Mouse (Mus musculus): ENCODE measurements around the gene R3hdm4. TPM values are rescaled to one million over a fixed set of nuclear protein-coding genes. Genes with fewer than 3 reads are reported as not detected.

R3hdm4 gene
- total and polyA plus RNA-seq, 3 experiments = 10.5 to 59.4 (median 22.3) TPM

GRCm38 (mm10) chr10:79864351-79865188 is 56.4 kb downstream of the R3hdm4 start:
- in situ Hi-C loops (cut with MboI; ENCODE audit: low pct_ligation_motif_present, low pct_unique_long_range_greater_than_20kb, low sequenced_read_pairs) = no loop called here
- peaks cover 50 to 75% of the 10 kb centered on the region in 2 experiments for H3K36me3 ChIP-seq (replicated peaks in 1 of 2; ENCODE audit: control insufficient read depth in 1 of 2, insufficient read depth in 1 of 2, low read length in 1 of 2)
- TF ChIP-seq POLR2A (IDR thresholded peaks at IDR 0.05; ENCODE audit: low read depth, low read length) (no peak; the same call in none of the 2 replicates), CHD2 (IDR thresholded peaks at IDR 0.05; ENCODE audit: low read length) (no peak), MAZ (IDR thresholded peaks at IDR 0.05; ENCODE audit: low read depth, low read length) (no peak), CTCF (conservative IDR thresholded peaks at IDR 0.05 in 1 of 2, IDR thresholded peaks at IDR 0.05 in 1 of 2; ENCODE audit: low read depth in 2 of 2, low read length in 2 of 2) (no peak), MYC (IDR thresholded peaks at IDR 0.05; ENCODE audit: low read depth, low read length) (no peak), ZC3H11A (IDR thresholded peaks at IDR 0.05; ENCODE audit: low read depth, low read length) (no peak), GABPA (IDR thresholded peaks at IDR 0.05; ENCODE audit: insufficient replicate concordance, low read depth, low read length) (no peak), MXI1 (IDR thresholded peaks at IDR 0.05; ENCODE audit: low read depth, low read length) (0 out of 2 replicates have a peak, but pooled peaks have one; percentile 32), SMC3 (IDR thresholded peaks at IDR 0.05; ENCODE audit: low read depth, low read length) (no peak), UBTF (IDR thresholded peaks at IDR 0.05; ENCODE audit: low read depth, low read length) (no peak), SIN3A (IDR thresholded peaks at IDR 0.05; ENCODE audit: low read length) (0 out of 2 replicates have a peak, but pooled peaks have one; percentile 52), ZMIZ1 (IDR thresholded peaks at IDR 0.05; ENCODE audit: low read depth, low read length) (peak; percentile 77), BHLHE40 (IDR thresholded peaks at IDR 0.05; ENCODE audit: low read depth, low read length) (no peak), NRF1 (IDR thresholded peaks at IDR 0.05; ENCODE audit: low read depth, low read length) (no peak), USF1 (IDR thresholded peaks at IDR 0.05; ENCODE audit: low read depth, low read length) (no peak), KAT2A (IDR thresholded peaks at IDR 0.05; ENCODE audit: insufficient replicate concordance, low read length) (no peak), MAX (IDR thresholded peaks at IDR 0.05; ENCODE audit: low read length) (no peak), POLR2AphosphoS2 (IDR thresholded peaks at IDR 0.05; ENCODE audit: low read depth, low read length) (no peak), RCOR1 (conservative IDR thresholded peaks at IDR 0.05; ENCODE audit: low read depth, low read length) (0 out of 2 replicates have a peak, but pooled peaks have one; percentile 65), ELF1 (IDR thresholded peaks at IDR 0.05; ENCODE audit: low read depth, low read length) (no peak), MAFK (IDR thresholded peaks at IDR 0.05; ENCODE audit: insufficient replicate concordance, low read length) (no peak), JUND (conservative IDR thresholded peaks at IDR 0.05; ENCODE audit: low read depth, low read length) (no peak), TCF12 (IDR thresholded peaks at IDR 0.05; ENCODE audit: low read depth, low read length) (no peak), RAD21 (IDR thresholded peaks at IDR 0.05; ENCODE audit: low read depth, low read length) (no peak), TBP (conservative IDR thresholded peaks at IDR 0.05; ENCODE audit: low read depth, low read length) (no peak), HCFC1 (IDR thresholded peaks at IDR 0.05; ENCODE audit: low read depth, low read length) (no peak), IRF4 (IDR thresholded peaks at IDR 0.05; ENCODE audit: low read depth, low read length) (no peak), ZKSCAN1 (IDR thresholded peaks at IDR 0.05; ENCODE audit: borderline replicate concordance, low read depth, low read length) (no peak), USF2 (conservative IDR thresholded peaks at IDR 0.05; ENCODE audit: low read depth, low read length) (no peak), ETS1 (conservative IDR thresholded peaks at IDR 0.05; ENCODE audit: low read depth, low read length) (no peak), E2F4 (IDR thresholded peaks at IDR 0.05; ENCODE audit: insufficient replicate concordance, low read depth, low read length) (no peak), PAX5 (IDR thresholded peaks at IDR 0.05; ENCODE audit: low read length) (no peak), MEF2A (IDR thresholded peaks at IDR 0.05; ENCODE audit: borderline replicate concordance, low read depth, low read length) (no peak), JUN (IDR thresholded peaks at IDR 0.05; ENCODE audit: insufficient read depth, low read depth, low read length) (no peak), NELFE (IDR thresholded peaks at IDR 0.05; ENCODE audit: low read depth, low read length) (0 out of 2 replicates have a peak, but pooled peaks have one; percentile 18)

More at GRCm38 (mm10) chr10:79864351-79865188, 56.4 kb downstream of the R3hdm4 start:
- Histone ChIP-seq H3K4me2 (ENCODE audit: insufficient read depth, low read depth, poor library complexity, severe bottlenecking) (no peak overlapping the region), H3K27me3 (replicated peaks) (no peaks in the 10 kb centered on the region), H3K27ac (ENCODE audit: insufficient read depth, low read depth) (no peak overlapping the region), H3K9me3 (replicated peaks; ENCODE audit: low read length) (no peaks in the 10 kb centered on the region), H3K4me3 (replicated peaks in 1 of 3; ENCODE audit: low read depth in 2 of 3, low read length in 2 of 3, poor library complexity in 1 of 3) (no peak overlapping the region), H3K4me1 (ENCODE audit: control insufficient read depth in 1 of 2, insufficient read depth in 2 of 2) (peaks cover 0 to 5% of the 10 kb centered on the region in 2 experiments; a peak in 1 of 4 replicates), H3K9ac (ENCODE audit: insufficient read depth, low read depth) (no peak overlapping the region), H3K79me2 (replicated peaks; ENCODE audit: control insufficient read depth, extremely low read depth, insufficient read depth, poor library complexity, severe bottlenecking) (peaks cover 11% of the 10 kb centered on the region)
- dilution Hi-C loops (cut with MboI; ENCODE audit: extremely low pct_ligation_motif_present, extremely low pct_unique_long_range_greater_than_20kb, low sequenced_read_pairs) = no loop called here
- no peak for DNase-seq (ENCODE audit: extremely low read depth)

All from CH12.LX (cell line).